Mouse (Mus musculus) G1E (cell line): ENCODE measurements around the gene Mllt3. TPM values are rescaled to one million over a fixed set of nuclear protein-coding genes. Genes with fewer than 3 reads are reported as not detected.

Experiments
- ATAC-seq: 2 replicates; pipeline ENCODE4 v1.8.0; 2016; ENCODE audit warnings: mild to moderate bottlenecking; ENCODE audit not compliant: insufficient number of reproducible peaks, poor library complexity, low FRiP score, severe bottlenecking; ENCODE audit errors: extremely low read depth
- DNase-seq: peaks from one replicate; pipeline ENCODE4 v3.0.0; 2012; ENCODE audit warnings: low spot score
- H3K27me3 ChIP-seq: 2 replicates; pipeline ENCODE4 v1.6.1; 2012; ENCODE audit warnings: mild to moderate bottlenecking, low read length, inconsistent platforms; ENCODE audit not compliant: insufficient read depth
- H3K36me3 ChIP-seq: replicated peaks from 2 replicates; pipeline ENCODE3; 2012; ENCODE audit warnings: mild to moderate bottlenecking, inconsistent platforms
- H3K4me1 ChIP-seq: 2 replicates; pipeline ENCODE4 v1.6.1; 2012; ENCODE audit warnings: low read depth, low read length, inconsistent platforms, mixed read lengths; ENCODE audit not compliant: insufficient read depth
- H3K4me3 ChIP-seq: 2 replicates; pipeline ENCODE4 v1.5.1; 2012; ENCODE audit warnings: low read depth, mild to moderate bottlenecking, inconsistent platforms, low read length, moderate library complexity, mixed read lengths
- H3K9me3 ChIP-seq: replicated peaks from 2 replicates; pipeline ENCODE4 v1.6.1; 2012; ENCODE audit warnings: inconsistent platforms
- CTCF ChIP-seq: IDR thresholded peaks from 2 replicates; pipeline ENCODE4 v1.5.1; 2012; ENCODE audit warnings: low read depth, low read length, inconsistent platforms, mixed read lengths
- GATA1 ChIP-seq: IDR thresholded peaks from 2 replicates; pipeline ENCODE4 v1.6.1; 2012; ENCODE audit warnings: borderline replicate concordance, low read length, inconsistent platforms, mixed read lengths
- GATA2 ChIP-seq: IDR thresholded peaks from 2 replicates; pipeline ENCODE4 v1.6.1; 2012; ENCODE audit warnings: low read depth, low read length, inconsistent platforms, borderline replicate concordance
- POLR2AphosphoS5 ChIP-seq: IDR thresholded peaks from 2 replicates; pipeline ENCODE4 v1.6.1; 2012; ENCODE audit warnings: low read depth, low read length, inconsistent platforms; ENCODE audit not compliant: insufficient replicate concordance
- TAL1 ChIP-seq: conservative IDR thresholded peaks from 2 replicates; pipeline ENCODE4 v1.6.1; 2012; ENCODE audit warnings: low read depth, low read length, inconsistent platforms, mixed read lengths
- polyA plus RNA-seq: library from polyadenylated mRNA; stranded (reverse); fragments of >175 nt; gene quantifications from 2 replicates; pipeline ENCODE4 v1.2.3, GENCODE M21; 2012
- total RNA-seq, 2 experiments: library from RNA; stranded (forward) in 1 of 2; stranded (reverse) in 1 of 2; fragments of 200-1000 nt in 1 of 2; fragments of >200 nt in 1 of 2; fragmentation: Nextera tagmentation in 1 of 2; gene quantifications; 2 replicates each; pipeline ENCODE4 v1.2.3; 2014 to 2017

Gene Mllt3
- total and polyA plus RNA-seq, 3 experiments = 10.6 to 123 (median 97.8) TPM

DNA sequence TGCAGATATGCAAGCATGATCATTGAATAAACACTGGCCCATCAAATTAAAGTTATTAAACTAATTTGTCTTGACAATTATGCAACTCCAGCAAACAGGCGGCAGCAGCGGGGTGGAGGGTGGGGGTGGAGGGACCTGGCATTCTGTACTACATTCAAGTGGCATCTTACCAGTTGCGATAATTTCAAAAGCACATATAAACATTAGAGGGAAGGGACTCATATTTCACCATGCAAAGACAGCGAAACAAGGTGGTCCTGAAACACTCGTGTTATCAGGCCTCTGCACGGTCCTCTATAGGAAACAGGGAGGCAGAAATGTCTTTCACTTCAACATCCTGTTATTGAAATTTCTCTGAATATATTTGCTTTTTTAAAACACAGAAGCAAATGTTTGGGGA is 210.0 kb downstream of the Mllt3 start:
- DNase-seq = no peak
- Histone ChIP-seq H3K4me1 (peaks cover 10% of the 10 kb centered on the region), H3K4me3 (no peak overlapping the region), H3K9me3 (no peaks in the 10 kb centered on the region), H3K36me3 (peaks cover 12% of the 10 kb centered on the region), H3K27me3 (no peaks in the 10 kb centered on the region)
- ATAC-seq = no peak
- TF ChIP-seq POLR2AphosphoS5 (no peak), GATA1 (no peak), GATA2 (no peak), CTCF (no peak), TAL1 (no peak)

DNA sequence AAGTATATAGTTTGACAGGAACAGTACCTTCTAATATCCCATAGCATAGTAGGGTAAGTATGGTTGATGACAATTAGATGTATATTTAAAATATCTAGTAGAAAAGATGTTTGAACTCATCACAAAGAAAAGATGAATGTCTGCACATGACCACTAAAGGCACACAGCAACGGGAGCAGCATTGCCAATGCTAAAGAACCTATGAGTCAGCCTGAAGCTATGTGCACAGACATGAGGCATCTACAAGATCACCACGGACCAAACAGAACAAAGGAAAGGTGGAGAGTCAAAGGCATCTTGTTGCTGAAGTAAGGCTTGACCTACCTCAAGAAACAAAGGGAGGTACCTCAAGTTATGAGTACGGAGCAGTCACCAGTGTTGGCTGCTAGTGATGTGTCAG is 212.3 kb downstream of the Mllt3 start:
- Histone ChIP-seq H3K36me3 (peaks cover 7% of the 10 kb centered on the region), H3K4me3 (no peak overlapping the region), H3K9me3 (no peaks in the 10 kb centered on the region), H3K27me3 (no peaks in the 10 kb centered on the region), H3K4me1 (peaks cover 18% of the 10 kb centered on the region)
- DNase-seq = no peak
- ATAC-seq = no peak
- TF ChIP-seq POLR2AphosphoS5 = no peak

- H3K36me3 ChIP-seq = peaks cover 15% of the 10 kb centered on the region
- DNase-seq = no peak
- no peaks in the 10 kb centered on the region for H3K27me3 ChIP-seq
- no peak overlapping the region for H3K4me3 ChIP-seq
- TF ChIP-seq POLR2AphosphoS5 = no peak
- TF ChIP-seq CTCF = no peak
- no peak for TF ChIP-seq TAL1
- TF ChIP-seq GATA2 = no peak
- TF ChIP-seq GATA1 = no peak
- peaks cover 23% of the 10 kb centered on the region for H3K4me1 ChIP-seq
- ATAC-seq = no peak
- no peaks in the 10 kb centered on the region for H3K9me3 ChIP-seq
Observed at GRCm38 (mm10) chr4:87819182-87819581, 214.0 kb downstream of the Mllt3 start.

GRCm38 (mm10) chr4:87818276-87818675 is 214.9 kb downstream of the Mllt3 start:
- Histone ChIP-seq H3K9me3 (no peaks in the 10 kb centered on the region), H3K27me3 (no peaks in the 10 kb centered on the region), H3K4me1 (peaks cover 21% of the 10 kb centered on the region), H3K36me3 (peaks cover 15% of the 10 kb centered on the region), H3K4me3 (no peak overlapping the region)
- no peak for ATAC-seq
- no peak for DNase-seq
- TF ChIP-seq TAL1 (no peak), CTCF (no peak), GATA2 (no peak)

DNA sequence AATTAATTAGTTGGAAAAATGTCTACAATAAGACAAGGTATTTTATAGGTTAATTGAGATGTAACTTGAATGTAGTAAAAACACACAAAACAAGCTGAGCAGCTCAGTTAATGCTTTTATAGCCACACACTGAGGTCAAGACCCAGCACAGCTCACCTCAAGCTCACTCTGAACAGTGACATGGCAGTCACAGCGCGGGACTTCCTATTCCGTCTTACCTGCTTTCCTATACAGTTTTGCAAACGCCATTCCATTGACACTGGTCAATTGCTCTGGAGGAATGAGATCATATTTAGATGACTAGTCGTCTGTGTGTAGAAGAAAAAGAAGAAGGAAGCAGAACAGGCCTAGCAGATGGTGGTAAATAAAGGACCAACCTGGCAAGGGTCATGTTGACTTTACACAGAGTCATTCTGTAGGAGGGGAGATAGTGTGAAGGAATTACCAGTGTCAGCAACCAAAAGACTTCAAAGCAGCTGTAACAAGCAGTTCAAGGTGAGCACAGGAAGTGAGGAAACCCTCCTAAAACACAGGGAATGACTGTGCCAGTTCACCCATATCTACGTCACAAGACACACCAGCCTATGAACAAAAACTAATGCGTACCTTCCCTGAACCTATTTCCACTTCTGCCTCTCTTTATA is 217.6 kb downstream of the Mllt3 start:
- TF ChIP-seq GATA2 (no peak), CTCF (no peak), GATA1 (no peak), POLR2AphosphoS5 (no peak), TAL1 (no peak)
- no peaks in the 10 kb centered on the region for H3K27me3 ChIP-seq
- no peak for ATAC-seq

DNA sequence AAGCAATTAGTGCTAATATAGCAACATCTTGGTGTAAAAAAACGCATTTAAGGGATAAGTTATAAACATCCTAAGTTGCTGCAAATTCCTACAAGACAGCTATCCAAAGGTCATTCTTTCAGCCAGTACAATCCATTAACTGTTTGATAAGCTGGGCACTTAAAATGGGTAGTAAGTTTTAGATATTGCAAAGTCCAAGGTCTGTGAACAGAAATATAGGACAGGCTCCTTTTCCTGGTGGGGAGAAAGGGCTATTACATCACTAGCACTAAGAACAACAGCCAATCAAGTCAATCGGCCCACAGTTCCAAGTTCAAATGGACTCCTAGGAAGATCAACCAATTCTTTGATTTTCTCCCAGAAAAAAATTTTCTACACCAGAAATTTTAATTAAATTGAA is 221.3 kb downstream of the Mllt3 start:
- no peak overlapping the region for H3K4me3 ChIP-seq
- H3K36me3 ChIP-seq = peaks cover 10% of the 10 kb centered on the region
- no peaks in the 10 kb centered on the region for H3K9me3 ChIP-seq
- TF ChIP-seq GATA1 = no peak
- TF ChIP-seq TAL1 = no peak
- no peak for TF ChIP-seq GATA2
- TF ChIP-seq POLR2AphosphoS5 = no peak
- TF ChIP-seq CTCF = no peak
- DNase-seq (no peak), ATAC-seq (no peak)
- H3K27me3 ChIP-seq = no peaks in the 10 kb centered on the region
- peaks cover 32% of the 10 kb centered on the region for H3K4me1 ChIP-seq

More for the DNA sequence above, 217.6 kb downstream of the Mllt3 start:
- Histone ChIP-seq H3K4me1 (peaks cover 21% of the 10 kb centered on the region), H3K36me3 (peaks cover 10% of the 10 kb centered on the region), H3K4me3 (no peak overlapping the region), H3K9me3 (no peaks in the 10 kb centered on the region)
- no peak for DNase-seq
